Mouse (Mus musculus) heart, adult 2 months (tissue): ENCODE measurements around the gene Emp1.

ENCODE experiments used
- CTCF ChIP-seq: fragments of 200-600 bp; IDR thresholded peaks from 2 replicates; pipeline ENCODE4 v1.8.1; 2022; ENCODE audit warnings: antibody characterized with exemption, mild to moderate bottlenecking, moderate library complexity
- POLR2A ChIP-seq: fragments of 200-500 bp; IDR thresholded peaks from 2 replicates; pipeline ENCODE4 v1.6.1; 2011; ENCODE audit warnings: mild to moderate bottlenecking, low read depth, low read length, control low read depth; ENCODE audit not compliant: insufficient read depth

- TF ChIP-seq CTCF (no peak; the same call in none of the 2 replicates), POLR2A (no peak)
Measured at GRCm38 (mm10) chr6:135377583-135378319, 15.4 kb downstream of the Emp1 start.
